Mouse (Mus musculus) testis, adult 2 months (tissue): ENCODE results near the gene Prkci.

Experiments
- CTCF ChIP-seq: fragments of 200-500 bp; IDR thresholded peaks from 2 replicates; pipeline ENCODE4 v1.5.1; 2012; ENCODE audit warnings: low read depth, mild to moderate bottlenecking, inconsistent platforms, low read length, moderate library complexity; ENCODE audit not compliant: control insufficient read depth, insufficient read depth, insufficient replicate concordance
- POLR2A ChIP-seq: fragments of 200-500 bp; IDR thresholded peaks from 2 replicates; pipeline ENCODE4 v1.6.1; 2012; ENCODE audit warnings: low read depth, mild to moderate bottlenecking, inconsistent platforms, low read length, moderate library complexity; ENCODE audit not compliant: control insufficient read depth

GRCm38 (mm10) chr3:31075808-31076207 lies 80.3 kb downstream of the Prkci start:
- TF ChIP-seq POLR2A (no peak), CTCF (no peak)
